Mouse (Mus musculus) intestine, embryonic 14.5 days (tissue): ENCODE measurements around the gene Pld5. TPM values are rescaled to one million over a fixed set of nuclear protein-coding genes. Genes with fewer than 3 reads are reported as not detected.

Experiments
- ATAC-seq: fragments of 200-750 bp; cut with Nextera tagmentation; replicated peaks from 2 replicates; pipeline ENCODE4 v1.8.0; 2017; ENCODE audit warnings: low read depth, moderate number of reproducible peaks, moderate TSS enrichment, moderate library complexity; ENCODE audit not compliant: low FRiP score, low TSS enrichment
- DNase-seq: peaks from one replicate; pipeline ENCODE4 v3.0.0-alpha.2; 2018; ENCODE audit warnings: low spot score
- H3K27ac ChIP-seq: fragments of 300-500 bp; sonication (generic); 2 replicates; pipeline ENCODE4 v1.5.1; 2014; ENCODE audit warnings: low read depth, mild to moderate bottlenecking, control low read depth
- H3K27me3 ChIP-seq: fragments of 300-500 bp; sonication (generic); replicated peaks from 2 replicates; pipeline ENCODE4 v1.6.1; 2014; ENCODE audit warnings: low read length, control low read depth; ENCODE audit not compliant: control insufficient read depth, insufficient read depth
- H3K36me3 ChIP-seq: fragments of 300-500 bp; sonication (generic); 2 replicates; pipeline ENCODE4 v1.6.1; 2014; ENCODE audit warnings: low read length, control low read depth; ENCODE audit not compliant: control insufficient read depth, insufficient read depth
- H3K4me1 ChIP-seq: fragments of 300-500 bp; sonication (generic); replicated peaks from 2 replicates; pipeline ENCODE4 v1.6.1; 2014; ENCODE audit warnings: low read length, control low read depth, mixed read lengths; ENCODE audit not compliant: control insufficient read depth, insufficient read depth
- H3K4me2 ChIP-seq: fragments of 300-500 bp; sonication (generic); 2 replicates; pipeline ENCODE4 v1.6.1; 2014; ENCODE audit warnings: low read length
- H3K4me3 ChIP-seq: fragments of 300-500 bp; sonication (generic); 2 replicates; pipeline ENCODE4 v1.5.1; 2014; ENCODE audit warnings: low read depth, low read length, control low read depth, mixed read lengths
- H3K9ac ChIP-seq: fragments of 300-500 bp; sonication (generic); 2 replicates; pipeline ENCODE4 v1.6.1; 2014; ENCODE audit warnings: mild to moderate bottlenecking, low read length
- H3K9me3 ChIP-seq: fragments of 300-500 bp; sonication (generic); 2 replicates; pipeline ENCODE4 v1.6.1; 2016; ENCODE audit warnings: low read length, control low read depth; ENCODE audit not compliant: control insufficient read depth
- WGBS: fragments of 180-500 bp; shearing (Covaris S2); extraction: QIAGEN DNeasy Blood & Tissue Kit; methylation state at CpG from one replicate; pipeline ENCODE4 v1.1.7; 2014; 5-methylcytosine and 5-hydroxymethylcytosine counted together
- polyA plus RNA-seq: library from polyadenylated mRNA; unstranded; fragments of >200 nt; fragmentation: Nextera tagmentation; extraction: Ambion mirVana; gene quantifications from 2 replicates; pipeline ENCODE4 v1.2.1, GENCODE M21; 2014

Pld5 gene
- polyA plus RNA-seq, 1 experiment from 2014 or later, result 0.70 TPM

DNA sequence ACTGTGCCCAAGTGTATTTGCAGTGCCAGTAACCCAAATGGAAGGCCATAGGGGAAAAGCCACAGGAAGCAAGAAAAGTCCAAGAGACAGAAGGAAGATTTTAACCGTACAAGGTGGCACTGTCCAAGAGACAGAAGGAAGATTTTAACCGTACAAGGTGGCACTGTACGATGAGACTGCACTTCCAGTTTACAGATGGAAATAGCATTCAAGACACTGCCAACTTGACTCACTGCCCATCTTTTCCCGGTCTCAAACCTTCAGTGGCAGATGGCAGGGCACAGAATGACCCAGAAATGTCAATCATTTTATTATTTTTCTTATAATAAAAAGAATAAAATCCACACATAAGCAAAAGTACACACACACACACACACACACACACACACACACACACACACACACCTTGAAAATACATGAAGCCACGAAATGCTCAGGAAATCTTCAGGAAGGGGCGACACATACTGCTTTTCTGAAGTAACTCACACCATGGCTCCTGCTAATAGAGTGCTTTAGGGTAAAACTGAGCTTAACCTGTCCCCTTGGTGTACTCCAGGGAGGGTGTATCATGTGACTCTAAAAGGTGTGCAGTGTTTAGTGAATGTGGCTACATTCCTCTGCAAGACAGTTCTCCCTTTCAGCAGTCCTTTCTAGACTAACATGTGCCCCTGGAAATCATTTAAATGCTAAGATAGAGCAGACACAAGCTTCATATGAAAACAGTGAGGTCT is 77.9 kb downstream of the Pld5 start:
- H3K4me1 ChIP-seq, result no peaks in the 10 kb centered on the region
- H3K27me3 ChIP-seq, result no peaks in the 10 kb centered on the region
- H3K27ac ChIP-seq, result no peak overlapping the region
- H3K4me2 ChIP-seq, result no peak overlapping the region
- no peaks in the 10 kb centered on the region for H3K9me3 ChIP-seq
- DNase-seq, result no peak
- 85% methylated on average over 6 of the region's 6 CpGs for WGBS
- ATAC-seq, result no peak
- H3K36me3 ChIP-seq, result no peaks in the 10 kb centered on the region
- no peak overlapping the region for H3K9ac ChIP-seq
- no peak overlapping the region for H3K4me3 ChIP-seq

DNA sequence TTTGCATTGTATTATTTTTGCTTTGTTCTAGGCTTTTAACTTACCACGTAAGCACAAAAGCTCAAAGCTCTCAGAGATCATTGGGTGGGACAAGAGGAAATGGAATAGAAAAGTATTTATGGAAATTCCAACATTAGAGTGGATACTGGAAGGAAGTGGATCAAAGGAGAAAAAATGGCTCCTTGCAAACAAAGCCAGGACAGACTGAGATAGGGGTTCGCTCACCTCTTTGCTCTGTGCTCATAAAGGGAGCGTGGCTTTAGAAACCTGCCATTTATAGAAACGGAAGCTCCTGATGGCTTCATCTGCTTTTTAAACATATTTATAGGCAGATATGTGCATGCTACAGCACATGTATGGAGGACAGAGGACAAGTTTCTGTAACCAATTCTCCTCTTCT is 78.8 kb downstream of the Pld5 start:
- ATAC-seq (no peak), DNase-seq (no peak)
- Histone ChIP-seq H3K4me1 (no peaks in the 10 kb centered on the region), H3K27ac (no peak overlapping the region), H3K4me3 (no peak overlapping the region), H3K9ac (no peak overlapping the region), H3K27me3 (no peaks in the 10 kb centered on the region), H3K4me2 (no peak overlapping the region), H3K36me3 (no peaks in the 10 kb centered on the region), H3K9me3 (no peaks in the 10 kb centered on the region)
- 87% methylated on average over 4 of the region's 4 CpGs for WGBS

DNA sequence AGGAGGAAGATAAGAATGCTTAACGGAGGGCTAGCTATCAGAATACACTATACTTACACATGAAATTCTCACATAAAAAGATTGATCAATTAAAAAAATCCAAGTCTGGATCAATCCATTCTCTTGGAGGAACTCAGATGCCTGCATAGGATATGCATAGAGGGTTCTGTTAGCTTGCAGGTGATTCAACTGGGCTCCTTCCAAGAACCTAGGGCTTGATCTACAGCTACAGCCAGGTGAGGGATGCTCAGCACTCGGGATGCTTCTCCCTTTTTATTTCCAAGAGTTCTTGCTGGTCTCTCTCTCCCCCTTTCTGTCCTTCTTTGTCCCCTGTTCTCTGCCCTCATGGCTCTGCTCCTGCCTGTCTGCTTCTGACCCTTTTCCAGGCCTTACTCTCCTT is 80.4 kb downstream of the Pld5 start:
- DNase-seq (no peak), ATAC-seq (no peak)
- Histone ChIP-seq H3K9ac (no peak overlapping the region), H3K4me2 (no peak overlapping the region), H3K9me3 (no peaks in the 10 kb centered on the region), H3K4me3 (no peak overlapping the region), H3K27ac (no peak overlapping the region), H3K27me3 (no peaks in the 10 kb centered on the region), H3K4me1 (no peaks in the 10 kb centered on the region), H3K36me3 (no peaks in the 10 kb centered on the region)
- WGBS, result 85% methylated on average over 2 of the region's 2 CpGs

DNA sequence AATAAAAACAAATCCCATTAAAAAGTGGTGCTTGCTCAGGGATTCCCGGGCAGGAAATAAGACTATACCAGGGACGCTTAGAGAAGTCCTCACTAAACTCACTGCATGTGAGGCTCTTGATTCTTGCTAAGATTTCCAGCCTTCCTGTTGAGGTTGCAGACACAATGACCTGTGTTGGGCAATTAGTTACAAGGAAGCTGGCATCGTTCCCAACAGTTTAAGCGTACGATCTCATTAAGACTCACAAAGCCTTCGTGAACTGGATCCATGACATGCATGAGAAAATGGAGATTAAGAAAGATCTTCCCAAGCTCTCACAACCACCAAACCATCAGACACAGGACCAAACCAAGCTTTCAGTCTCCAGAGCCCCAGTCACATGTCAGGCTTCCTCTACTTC is 91.1 kb downstream of the Pld5 start:
- ATAC-seq, result no peak
- 82% methylated on average over 6 of the region's 6 CpGs for WGBS

DNA sequence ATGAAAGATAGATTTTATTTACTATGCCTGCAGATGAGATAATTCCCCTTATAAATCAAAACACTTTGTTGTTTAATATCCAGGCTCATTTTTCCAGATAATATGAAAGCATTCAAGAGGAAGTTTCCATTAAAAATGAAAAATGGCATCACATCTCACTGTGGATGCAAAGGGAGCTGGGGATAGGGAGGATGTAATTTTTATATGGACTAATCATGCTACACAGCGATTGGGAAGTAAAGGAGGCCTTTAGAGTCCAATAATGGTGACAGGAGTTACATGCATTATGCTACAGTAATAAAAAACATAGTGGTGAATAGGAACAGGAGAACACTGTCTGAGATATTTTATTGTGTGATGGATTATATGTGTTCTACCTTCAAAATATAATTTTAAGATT is 100.1 kb downstream of the Pld5 start:
- Histone ChIP-seq H3K4me1 (no peaks in the 10 kb centered on the region), H3K36me3 (no peaks in the 10 kb centered on the region), H3K27me3 (no peaks in the 10 kb centered on the region), H3K9ac (no peak overlapping the region), H3K9me3 (no peaks in the 10 kb centered on the region), H3K4me2 (no peak overlapping the region), H3K27ac (no peak overlapping the region), H3K4me3 (no peak overlapping the region)
- DNase-seq, result no peak
- WGBS, result 76% methylated on average over 1 of the region's 1 CpGs
- ATAC-seq, result no peak

More for the DNA sequence above, 91.1 kb downstream of the Pld5 start:
- no peaks in the 10 kb centered on the region for H3K9me3 ChIP-seq
- H3K36me3 ChIP-seq, result no peaks in the 10 kb centered on the region
- H3K9ac ChIP-seq, result no peak overlapping the region
- H3K27ac ChIP-seq, result no peak overlapping the region
- no peaks in the 10 kb centered on the region for H3K27me3 ChIP-seq
- no peak overlapping the region for H3K4me2 ChIP-seq
- H3K4me3 ChIP-seq, result no peak overlapping the region
- DNase-seq, result no peak
- H3K4me1 ChIP-seq, result no peaks in the 10 kb centered on the region

DNA sequence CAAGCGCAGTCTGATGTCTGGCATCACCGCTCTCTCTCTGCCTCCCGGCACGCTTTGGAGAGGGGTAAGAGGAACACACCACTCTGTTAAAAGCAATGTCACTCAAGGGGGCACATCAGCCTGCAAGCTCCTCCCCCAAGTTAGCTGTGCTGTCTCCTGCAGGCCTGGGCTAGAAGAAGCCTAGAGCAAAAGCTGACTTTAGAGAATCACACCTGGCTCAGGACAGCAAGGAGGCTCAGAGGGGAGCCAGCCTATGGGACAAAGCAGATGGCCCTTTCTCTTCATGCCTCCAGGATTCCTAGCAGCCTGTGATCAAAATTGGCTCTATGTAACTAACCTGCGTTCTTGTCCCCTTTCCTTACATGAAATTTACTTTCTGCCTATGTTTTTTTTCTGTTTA is 107.3 kb downstream of the Pld5 start:
- DNase-seq (no peak), ATAC-seq (no peak)
- H3K4me2 ChIP-seq, result no peak overlapping the region
- H3K27me3 ChIP-seq, result no peaks in the 10 kb centered on the region
- no peaks in the 10 kb centered on the region for H3K36me3 ChIP-seq
- WGBS, result 61% methylated on average over 5 of the region's 5 CpGs
- no peaks in the 10 kb centered on the region for H3K9me3 ChIP-seq
- H3K27ac ChIP-seq, result no peak overlapping the region
- H3K4me3 ChIP-seq, result no peak overlapping the region
- no peak overlapping the region for H3K9ac ChIP-seq
- no peaks in the 10 kb centered on the region for H3K4me1 ChIP-seq

DNA sequence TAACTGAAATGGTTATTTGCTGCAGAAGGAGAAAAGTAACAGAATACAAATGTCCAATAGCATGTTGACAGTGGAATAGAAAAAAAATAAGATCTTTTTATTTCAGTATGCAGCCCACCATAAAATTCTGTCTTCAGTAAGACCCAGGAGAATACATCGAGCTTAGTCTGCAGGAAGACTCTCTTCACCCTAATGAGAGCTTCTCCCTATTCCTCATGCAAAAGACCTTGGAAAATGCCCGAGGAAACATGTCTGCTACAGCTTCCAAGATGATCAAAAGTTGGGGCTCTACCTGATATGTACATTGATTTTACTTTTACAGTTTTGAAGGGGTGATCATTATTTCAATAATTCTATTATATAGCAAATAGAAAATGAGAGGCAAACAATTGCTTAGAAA is 108.0 kb downstream of the Pld5 start:
- Histone ChIP-seq H3K9ac (no peak overlapping the region), H3K4me2 (no peak overlapping the region), H3K4me1 (no peaks in the 10 kb centered on the region), H3K4me3 (no peak overlapping the region), H3K27ac (no peak overlapping the region), H3K9me3 (no peaks in the 10 kb centered on the region), H3K36me3 (no peaks in the 10 kb centered on the region), H3K27me3 (no peaks in the 10 kb centered on the region)
- no peak for ATAC-seq
- DNase-seq, result no peak
- 81% methylated on average over 2 of the region's 2 CpGs for WGBS

DNA sequence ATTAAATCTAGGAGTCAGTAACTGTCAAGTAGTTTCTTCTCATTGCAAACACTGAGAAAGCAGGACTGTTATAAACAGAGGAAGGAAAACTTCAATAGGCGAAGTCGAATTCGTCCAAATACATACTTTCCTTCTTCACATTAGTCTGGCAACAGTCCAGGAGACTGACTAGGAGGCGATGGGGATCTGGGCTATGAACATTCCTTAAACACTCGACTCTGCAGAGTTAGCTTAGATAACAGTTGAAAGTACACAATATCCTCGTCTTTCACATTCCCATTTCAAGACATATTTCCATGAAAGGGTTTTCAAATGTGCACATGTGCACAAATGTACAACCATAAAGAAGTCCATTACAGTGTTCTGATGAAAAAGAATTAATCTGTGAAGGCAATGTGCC is 129.8 kb downstream of the Pld5 start:
- Histone ChIP-seq H3K9me3 (no peaks in the 10 kb centered on the region), H3K27me3 (no peaks in the 10 kb centered on the region), H3K36me3 (no peaks in the 10 kb centered on the region), H3K4me3 (no peak overlapping the region), H3K4me1 (no peaks in the 10 kb centered on the region; the same call in 1 of the 2 replicates), H3K9ac (no peak overlapping the region), H3K27ac (no peak overlapping the region), H3K4me2 (no peak overlapping the region)
- ATAC-seq (no peak), DNase-seq (no peak)
- 25% methylated on average over 6 of the region's 6 CpGs for WGBS

DNA sequence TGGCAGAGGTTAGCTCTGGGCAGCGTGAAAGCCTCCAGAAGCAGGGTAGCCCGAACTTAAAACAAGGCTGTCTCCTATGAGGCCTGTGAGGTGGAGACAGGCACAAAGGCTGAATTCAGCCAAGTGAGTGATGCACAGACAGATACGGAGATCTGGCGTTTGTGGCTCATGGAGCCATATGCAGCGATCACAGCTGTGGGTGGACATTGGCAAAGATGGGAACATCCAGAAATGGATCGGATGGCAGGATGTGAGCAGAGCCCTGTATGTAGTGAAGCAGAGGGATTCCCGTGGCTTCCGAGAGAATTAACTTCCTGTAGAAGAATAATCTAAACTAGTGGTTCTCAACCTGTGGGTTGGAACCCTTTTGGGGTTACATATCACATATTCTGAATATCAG is 140.7 kb downstream of the Pld5 start:
- Histone ChIP-seq H3K4me3 (no peak overlapping the region), H3K27me3 (no peaks in the 10 kb centered on the region), H3K9ac (no peak overlapping the region), H3K4me2 (no peak overlapping the region), H3K4me1 (no peaks in the 10 kb centered on the region), H3K9me3 (no peaks in the 10 kb centered on the region), H3K27ac (no peak overlapping the region), H3K36me3 (no peaks in the 10 kb centered on the region)
- DNase-seq (no peak), ATAC-seq (no peak)
- 76% methylated on average over 8 of the region's 8 CpGs for WGBS
